Mouse (Mus musculus) bone marrow macrophage, adult 2 months (primary cell): Measurements from ENCODE around the gene Rab14.

Experiments
- CTCF ChIP-seq: IDR thresholded peaks from 2 replicates; pipeline ENCODE4 v1.5.1; 2012; ENCODE audit warnings: low read depth, mild to moderate bottlenecking, low read length, moderate library complexity
- POLR2A ChIP-seq: IDR thresholded peaks from 2 replicates; pipeline ENCODE4 v1.6.1; 2012; ENCODE audit warnings: mild to moderate bottlenecking, low read depth, low read length, borderline replicate concordance

DNA sequence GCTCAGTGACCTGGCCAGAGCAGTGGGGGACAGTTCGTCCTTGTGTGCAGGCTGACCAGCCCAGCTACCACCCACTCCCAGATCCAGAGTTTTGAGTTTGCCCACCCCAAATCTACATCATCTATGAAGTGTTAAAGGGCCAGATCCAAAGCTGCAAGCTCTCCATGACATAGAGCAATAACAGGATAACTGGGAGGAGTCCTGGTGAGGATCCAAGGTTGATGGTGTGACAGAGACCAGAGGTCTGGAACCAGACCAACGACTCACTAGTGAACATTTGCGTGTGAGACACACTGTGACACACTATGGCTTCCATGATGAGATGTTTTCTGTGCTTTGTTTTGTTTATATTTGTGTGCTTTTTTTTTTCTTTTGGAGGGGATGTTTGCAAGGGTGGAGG is 7.1 kb upstream of the Rab14 start:
- TF ChIP-seq POLR2A (no peak), CTCF (no peak)
